Mouse (Mus musculus): ENCODE data around the gene Cldn4. TPM values are rescaled to one million over a fixed set of nuclear protein-coding genes. Genes with fewer than 3 reads are reported as not detected.
A peak's percentile ranks its signal among the peaks of the same experiment; 100 is the strongest.
"Not testable (repeated sequence)": the region's sequence is repeated elsewhere in the genome, so short reads cannot be mapped to it uniquely, and the experiment has no call there.

Gene Cldn4
- total RNA-seq, 2 experiments from 2014 or later: 0.84 TPM; not detected in 1

GRCm38 (mm10) chr5:134965852-134966821 lies 19.4 kb upstream of the Cldn4 start:
- ATAC-seq (replicated peaks; ENCODE audit: low FRiP score, poor library complexity, severe bottlenecking): peak; percentile 89

- ATAC-seq (replicated peaks; ENCODE audit: low FRiP score, poor library complexity, severe bottlenecking): peak; percentile 82
Observed at GRCm38 (mm10) chr5:134965473-134965851, 18.7 kb upstream of the Cldn4 start.

DNA sequence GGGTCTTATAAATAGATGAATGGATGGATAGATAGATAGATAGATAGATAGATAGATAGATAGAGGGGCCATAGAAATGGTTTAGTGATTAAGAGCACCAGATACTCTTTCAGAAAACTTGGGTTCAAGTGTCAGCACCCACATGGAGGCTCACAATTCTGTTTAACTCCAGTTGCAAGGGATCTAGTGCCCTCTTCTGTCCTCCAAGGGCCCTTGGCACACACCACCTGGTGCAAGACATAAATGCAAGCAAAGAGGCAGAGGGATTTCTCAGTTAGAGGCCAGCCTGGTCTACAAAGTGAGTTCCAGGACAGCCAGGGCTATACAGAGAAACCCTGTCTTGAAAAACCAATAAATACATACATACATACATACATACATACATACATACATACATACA lies 17.9 kb upstream of the Cldn4 start:
- not testable (repeated sequence) for ATAC-seq (replicated peaks; ENCODE audit: low FRiP score, poor library complexity, severe bottlenecking)

DNA sequence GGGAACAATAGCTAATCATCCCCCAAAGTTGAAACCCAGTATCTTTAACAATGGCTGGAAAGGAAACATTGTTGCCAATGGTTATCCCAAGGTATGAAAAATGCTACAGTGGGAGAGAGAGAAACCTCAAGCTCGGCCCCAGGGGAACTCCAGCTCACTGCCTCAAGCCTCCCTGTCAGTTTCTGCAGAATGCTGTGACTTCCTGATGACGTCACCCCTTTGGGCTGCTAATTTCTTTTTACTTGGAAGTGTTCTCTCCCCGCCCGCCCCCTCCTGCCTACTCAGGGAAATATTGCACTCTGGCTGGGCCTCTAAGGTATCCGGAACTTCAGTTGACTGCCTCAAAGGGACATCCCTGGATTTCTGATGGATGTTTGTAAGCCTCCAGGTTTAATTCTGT lies 16.8 kb upstream of the Cldn4 start:
- ATAC-seq (replicated peaks; ENCODE audit: low FRiP score, poor library complexity, severe bottlenecking): no peak

- ATAC-seq (replicated peaks; ENCODE audit: low FRiP score, poor library complexity, severe bottlenecking): no peak
Observed at GRCm38 (mm10) chr5:134961519-134961918, 14.8 kb upstream of the Cldn4 start.

DNA sequence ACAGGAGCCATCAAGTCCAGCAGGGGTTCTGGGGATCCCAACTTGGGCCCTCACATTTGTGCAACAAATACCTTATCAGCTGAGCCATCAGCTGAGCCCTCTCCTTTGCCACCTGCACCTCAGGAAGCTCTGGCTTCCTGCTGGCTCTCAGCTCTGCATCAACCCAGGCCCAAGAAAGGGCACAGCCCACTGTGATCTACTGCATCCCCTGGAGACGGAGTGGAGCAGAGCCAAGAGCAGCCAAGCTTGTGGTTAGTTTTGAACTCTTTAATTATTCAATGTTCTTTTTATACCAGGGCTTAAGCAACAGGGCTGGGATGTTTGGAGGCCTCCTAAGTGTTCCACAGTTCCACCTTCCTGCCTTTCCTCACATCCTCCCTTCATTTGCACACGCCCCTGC lies 13.7 kb upstream of the Cldn4 start:
- no peak for ATAC-seq (replicated peaks; ENCODE audit: low FRiP score, poor library complexity, severe bottlenecking)

GRCm38 (mm10) chr5:134959114-134959513 lies 12.4 kb upstream of the Cldn4 start:
- peak; percentile 58; the same call in 1 of the 2 replicates for ATAC-seq (replicated peaks; ENCODE audit: low FRiP score, poor library complexity, severe bottlenecking)

GRCm38 (mm10) chr5:134955491-134955890 lies 8.8 kb upstream of the Cldn4 start:
- no peak for ATAC-seq (replicated peaks; ENCODE audit: low FRiP score, poor library complexity, severe bottlenecking)

GRCm38 (mm10) chr5:134951053-134951884 lies 4.5 kb upstream of the Cldn4 start:
- peak; percentile 33; the same call in 1 of the 2 replicates for ATAC-seq (replicated peaks; ENCODE audit: low FRiP score, poor library complexity, severe bottlenecking)

DNA sequence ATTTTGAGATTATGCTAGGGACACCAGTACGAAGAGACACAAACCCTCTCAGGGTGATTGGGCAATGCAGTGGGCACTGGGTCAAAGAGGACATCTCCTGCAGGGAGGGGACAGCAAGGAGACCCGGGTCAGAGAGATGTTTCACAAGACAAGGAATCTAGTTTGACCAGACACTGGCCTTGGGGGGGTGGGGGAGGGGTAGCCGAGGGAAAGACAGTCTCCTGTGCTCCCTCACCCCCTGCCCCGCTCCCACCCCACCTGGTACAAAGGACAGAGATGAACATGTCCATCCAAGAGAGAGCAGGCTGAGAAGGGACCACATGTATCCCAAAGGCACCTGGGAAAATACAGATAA lies 1.3 kb upstream of the Cldn4 start:
- ATAC-seq (replicated peaks; ENCODE audit: low FRiP score, poor library complexity, severe bottlenecking): no peak

GRCm38 (mm10) chr5:134947420-134948084 lies 818 bp upstream of the Cldn4 start:
- ATAC-seq (replicated peaks; ENCODE audit: low FRiP score, poor library complexity, severe bottlenecking): no peak

DNA sequence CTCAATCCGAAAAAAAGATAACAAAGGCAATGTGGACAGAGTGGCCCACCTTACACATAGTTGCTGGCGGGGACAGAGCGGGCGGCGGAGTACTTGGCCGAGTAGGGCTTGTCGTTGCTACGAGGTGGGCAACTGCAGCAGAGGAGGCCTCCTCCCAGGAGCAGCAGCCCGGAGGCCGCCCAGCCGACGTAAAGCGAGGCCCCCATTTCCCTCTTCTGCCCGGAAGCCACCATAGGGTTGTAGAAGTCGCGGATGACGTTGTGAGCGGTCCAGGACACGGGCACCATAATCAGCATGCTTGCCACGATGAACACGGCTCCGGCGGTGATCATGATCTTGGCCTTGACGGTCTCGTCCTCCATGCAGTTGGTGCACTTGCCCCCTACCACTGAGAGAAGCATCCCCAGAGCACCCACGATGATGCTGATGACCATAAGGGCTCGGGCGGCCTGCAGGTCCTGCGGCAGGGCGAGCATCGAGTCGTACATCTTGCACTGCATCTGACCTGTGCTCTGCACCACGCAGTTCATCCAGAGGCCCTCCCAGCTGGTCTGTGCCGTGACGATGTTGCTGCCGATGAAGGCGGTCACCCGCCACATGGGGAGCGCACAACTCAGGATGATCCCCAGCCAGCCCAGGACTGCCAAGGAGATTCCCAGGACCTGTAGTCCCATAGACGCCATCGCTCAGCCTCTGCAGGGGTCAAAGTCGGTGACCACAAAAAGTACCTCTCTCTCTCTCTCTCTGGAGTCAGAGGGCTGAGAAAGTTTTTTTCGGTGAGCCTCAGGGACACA lies 474 bp downstream of the Cldn4 start:
- no peak for ATAC-seq (replicated peaks; ENCODE audit: low FRiP score, poor library complexity, severe bottlenecking)

GRCm38 (mm10) chr5:134945266-134945959 lies 1.3 kb downstream of the Cldn4 start:
- ATAC-seq (replicated peaks; ENCODE audit: low FRiP score, poor library complexity, severe bottlenecking): no peak

DNA sequence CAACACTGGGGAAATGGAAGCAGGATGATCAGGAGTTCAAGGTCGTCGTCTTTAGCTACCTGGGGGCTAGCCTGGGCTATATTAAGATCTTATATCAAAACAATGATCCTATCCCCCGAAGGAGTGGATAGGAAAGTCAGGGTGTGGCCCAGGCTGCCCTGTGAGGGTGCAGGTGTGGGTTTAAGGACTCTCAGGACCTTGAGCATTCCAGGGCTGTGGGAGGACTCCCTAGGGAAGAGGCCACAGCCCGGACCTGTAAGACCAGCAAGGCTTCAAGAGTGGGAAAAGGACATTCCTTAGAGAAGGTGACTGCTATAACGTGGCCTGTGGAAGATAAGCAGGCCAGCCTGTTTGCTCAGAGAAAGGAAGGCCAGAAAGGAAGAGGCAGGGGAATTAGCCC lies 2.6 kb downstream of the Cldn4 start:
- no peak for ATAC-seq (replicated peaks; ENCODE audit: low FRiP score, poor library complexity, severe bottlenecking)

DNA sequence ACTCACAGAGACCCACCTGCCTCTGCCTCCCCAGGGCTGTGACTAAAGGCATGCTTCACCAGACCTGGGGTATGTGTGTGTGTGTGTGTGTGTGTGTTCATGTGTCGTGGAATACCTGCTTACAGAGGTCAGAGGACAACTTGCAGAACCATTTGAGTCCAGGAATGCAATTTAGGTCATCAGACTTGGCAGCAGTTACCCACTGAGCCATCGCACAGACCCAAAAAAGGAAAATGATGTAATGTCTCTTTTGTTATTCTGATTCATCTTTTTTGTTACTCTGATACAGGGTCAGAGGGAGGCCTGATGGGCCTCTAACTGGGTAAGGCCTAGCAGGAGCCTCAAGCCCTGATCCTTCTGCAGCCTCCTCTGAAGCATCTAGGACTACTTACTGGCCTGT lies 4.0 kb downstream of the Cldn4 start:
- no peak for ATAC-seq (replicated peaks; ENCODE audit: low FRiP score, poor library complexity, severe bottlenecking)

DNA sequence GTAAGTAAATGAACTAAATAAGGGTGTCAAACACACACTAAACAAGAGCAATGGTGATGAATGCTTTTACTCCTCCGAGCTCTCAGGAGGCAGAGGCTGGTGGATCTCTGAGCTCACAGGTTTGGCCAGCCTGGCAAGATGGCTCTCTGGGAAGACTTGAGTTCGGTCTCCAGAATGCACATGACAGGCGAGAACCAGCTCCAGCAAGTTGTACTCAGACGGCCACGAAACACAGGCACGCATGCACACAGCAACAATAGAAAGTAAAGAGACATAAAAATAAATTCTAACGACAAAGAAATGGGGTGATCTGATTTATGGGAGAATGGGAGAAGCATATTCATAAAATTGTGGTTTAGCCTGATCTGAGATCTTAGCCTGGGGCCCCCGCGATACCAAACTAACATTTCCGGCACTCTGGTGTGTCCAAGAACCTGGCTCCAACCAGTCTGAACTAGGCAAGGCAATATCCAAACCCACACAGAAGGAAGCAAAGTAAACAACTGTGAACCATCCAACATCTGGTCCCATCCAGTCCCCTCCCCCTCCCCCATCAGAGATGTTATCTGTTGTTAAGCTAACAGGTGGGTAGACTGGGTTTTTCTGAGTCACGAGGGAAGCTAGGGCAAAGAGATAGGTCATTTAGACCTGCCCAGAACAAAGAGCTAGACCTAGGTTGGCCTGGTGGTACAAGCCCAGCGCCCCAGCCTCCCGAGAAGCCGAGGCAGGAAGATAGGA lies 5.1 kb downstream of the Cldn4 start:
- ATAC-seq (replicated peaks; ENCODE audit: low FRiP score, poor library complexity, severe bottlenecking): no peak

- not testable (repeated sequence) for ATAC-seq (replicated peaks; ENCODE audit: low FRiP score, poor library complexity, severe bottlenecking)
Observed at GRCm38 (mm10) chr5:134939554-134939953, 7.2 kb downstream of the Cldn4 start.

DNA sequence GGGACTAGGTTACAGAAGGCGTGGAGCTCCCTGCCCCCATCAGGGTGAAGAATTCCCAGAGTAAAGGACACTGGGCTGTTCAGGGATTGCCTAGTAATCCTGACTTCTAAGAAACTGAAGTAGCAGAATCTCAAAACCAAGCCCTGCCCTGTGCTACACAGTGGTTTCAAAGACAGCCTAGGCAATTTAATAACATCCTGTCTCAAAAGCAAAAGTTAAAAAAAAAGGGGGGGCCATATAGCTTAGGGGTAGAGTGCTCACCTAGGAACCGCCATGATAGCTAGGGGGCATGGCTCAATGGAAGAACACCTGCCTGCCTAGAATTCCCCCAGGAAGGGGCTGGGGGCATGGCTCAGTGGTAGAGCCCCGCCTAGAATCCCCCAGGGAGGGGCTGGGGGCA lies 7.7 kb downstream of the Cldn4 start:
- no peak for ATAC-seq (replicated peaks; ENCODE audit: low FRiP score, poor library complexity, severe bottlenecking)

Data from erythroid progenitor cell, adult 5-6 weeks (primary cell).